Mouse (Mus musculus) c-Kit-positive CD71-negative TER-119-negative erythroid progenitor cells, embryonic 14.5 days (primary cell): ENCODE measurements around the gene 5830411N06Rik.

Source experiments
- DNase-seq: peaks from one replicate; pipeline ENCODE4 v3.0.0-alpha.2; 2013; ENCODE audit warnings: low read depth

Gene 5830411N06Rik

GRCm38 (mm10) chr7:140247216-140247615 is at the start of gene 5830411N06Rik:
5830411N06Rik (plus strand) TSS chr7:140247284.
- no peak for DNase-seq

- no peak for DNase-seq
Measured at GRCm38 (mm10) chr7:140201090-140201489, 46.0 kb upstream of the 5830411N06Rik start.

GRCm38 (mm10) chr7:140205864-140206263 is 41.2 kb upstream of the 5830411N06Rik start, which contains the start of gene Olfr524:
Olfr524 (minus strand) TSS chr7:140205964.
- no peak for DNase-seq

GRCm38 (mm10) chr7:140206904-140207303 is 40.2 kb upstream of the 5830411N06Rik start:
- no peak for DNase-seq

GRCm38 (mm10) chr7:140208153-140208552 is 38.9 kb upstream of the 5830411N06Rik start:
- DNase-seq = peak; percentile 9

- DNase-seq = peak; percentile 28
Measured at GRCm38 (mm10) chr7:140208677-140209076, 38.4 kb upstream of the 5830411N06Rik start.

GRCm38 (mm10) chr7:140213841-140214240 is 33.2 kb upstream of the 5830411N06Rik start:
- no peak for DNase-seq

- no peak for DNase-seq
Measured at GRCm38 (mm10) chr7:140217967-140218366, 29.1 kb upstream of the 5830411N06Rik start, which contains the start of gene Cd163l1. Cd163l1 (plus strand) TSS chr7:140218267.

- no peak for DNase-seq
Measured at GRCm38 (mm10) chr7:140219268-140219667, 27.8 kb upstream of the 5830411N06Rik start.

- DNase-seq = no peak
Measured at GRCm38 (mm10) chr7:140220375-140220774, 26.7 kb upstream of the 5830411N06Rik start.

GRCm38 (mm10) chr7:140224209-140224608 is 22.9 kb upstream of the 5830411N06Rik start:
- DNase-seq = no peak

- DNase-seq = no peak
Measured at GRCm38 (mm10) chr7:140228476-140228875, 18.6 kb upstream of the 5830411N06Rik start.

- DNase-seq = no peak
Measured at GRCm38 (mm10) chr7:140231026-140231425, 16.1 kb upstream of the 5830411N06Rik start.

GRCm38 (mm10) chr7:140233696-140234095 is 13.4 kb upstream of the 5830411N06Rik start:
- DNase-seq = no peak

- DNase-seq = no peak
Measured at GRCm38 (mm10) chr7:140253780-140254299, 6.8 kb downstream of the 5830411N06Rik start.

- DNase-seq = no peak
Measured at GRCm38 (mm10) chr7:140295746-140296145, 48.7 kb downstream of the 5830411N06Rik start.

GRCm38 (mm10) chr7:140296876-140297275 is 49.8 kb downstream of the 5830411N06Rik start:
- DNase-seq = no peak

- no peak for DNase-seq
Measured at GRCm38 (mm10) chr7:140299416-140299815, 52.3 kb downstream of the 5830411N06Rik start.

GRCm38 (mm10) chr7:140319861-140320385 is 72.8 kb downstream of the 5830411N06Rik start:
- DNase-seq = no peak

GRCm38 (mm10) chr7:140320558-140320957 is 73.5 kb downstream of the 5830411N06Rik start, which contains the start of gene Olfr525:
Olfr525 (plus strand) TSS chr7:140320858.
- no peak for DNase-seq

GRCm38 (mm10) chr7:140321135-140321534 is 74.1 kb downstream of the 5830411N06Rik start:
- no peak for DNase-seq

- DNase-seq = no peak
Measured at GRCm38 (mm10) chr7:140329766-140330304, 82.8 kb downstream of the 5830411N06Rik start.

- no peak for DNase-seq
Measured at GRCm38 (mm10) chr7:140333717-140334116, 86.6 kb downstream of the 5830411N06Rik start, which contains the start of gene Olfr527. Olfr527 (plus strand) TSS chr7:140334017.
